Mouse (Mus musculus) retina, embryonic 14.5 days (tissue): ENCODE data around the gene Tmem169.
"Not testable (repeated sequence)": the region's sequence is repeated elsewhere in the genome, so short reads cannot be mapped to it uniquely, and the experiment has no call there.

ENCODE experiments used
- DNase-seq: peaks from one replicate; pipeline ENCODE4 v3.0.0-alpha.2; 2015; ENCODE audit warnings: low spot score

Gene Tmem169

GRCm38 (mm10) chr1:72283992-72284485 lies at the start of gene Tmem169, which contains the start of gene Pecr:
Tmem169 (plus strand) TSS chr1:72284369.
Pecr (minus strand) TSS chr1:72284314.
- peak; percentile 95 for DNase-seq

GRCm38 (mm10) chr1:72236363-72237006 lies 47.7 kb upstream of the Tmem169 start:
- DNase-seq = peak; percentile 86

- peak; percentile 70 for DNase-seq
Measured at GRCm38 (mm10) chr1:72237007-72237775, 47.0 kb upstream of the Tmem169 start.

- DNase-seq = no peak
Measured at GRCm38 (mm10) chr1:72238016-72238580, 46.1 kb upstream of the Tmem169 start.

- DNase-seq = not testable (repeated sequence)
Measured at GRCm38 (mm10) chr1:72239113-72239512, 45.1 kb upstream of the Tmem169 start.

- no peak for DNase-seq
Measured at GRCm38 (mm10) chr1:72242581-72243143, 41.5 kb upstream of the Tmem169 start.

GRCm38 (mm10) chr1:72243656-72244316 lies 40.4 kb upstream of the Tmem169 start:
- peak; percentile 95 for DNase-seq

GRCm38 (mm10) chr1:72244317-72245036 lies 39.7 kb upstream of the Tmem169 start:
- peak; percentile 82 for DNase-seq

GRCm38 (mm10) chr1:72248226-72248737 lies 35.9 kb upstream of the Tmem169 start:
- not testable (repeated sequence) for DNase-seq

GRCm38 (mm10) chr1:72251806-72252205 lies 32.4 kb upstream of the Tmem169 start:
- no peak for DNase-seq

GRCm38 (mm10) chr1:72253881-72254491 lies 30.2 kb upstream of the Tmem169 start:
- no peak for DNase-seq

- DNase-seq = peak; percentile 90
Measured at GRCm38 (mm10) chr1:72254545-72255061, 29.6 kb upstream of the Tmem169 start.

- peak; percentile 87 for DNase-seq
Measured at GRCm38 (mm10) chr1:72255062-72255853, 28.9 kb upstream of the Tmem169 start.

- DNase-seq = no peak
Measured at GRCm38 (mm10) chr1:72255854-72256175, 28.4 kb upstream of the Tmem169 start.

- no peak for DNase-seq
Measured at GRCm38 (mm10) chr1:72256381-72257256, 27.6 kb upstream of the Tmem169 start.

GRCm38 (mm10) chr1:72263099-72263498 lies 21.1 kb upstream of the Tmem169 start:
- DNase-seq = no peak

GRCm38 (mm10) chr1:72278085-72278484 lies 6.1 kb upstream of the Tmem169 start:
- no peak for DNase-seq

GRCm38 (mm10) chr1:72282604-72283003 lies 1.6 kb upstream of the Tmem169 start:
- no peak for DNase-seq

- DNase-seq = no peak
Measured at GRCm38 (mm10) chr1:72284539-72284938, 370 bp downstream of the Tmem169 start.
